Mouse (Mus musculus): Measurements from ENCODE around the gene Lclat1.

DNA sequence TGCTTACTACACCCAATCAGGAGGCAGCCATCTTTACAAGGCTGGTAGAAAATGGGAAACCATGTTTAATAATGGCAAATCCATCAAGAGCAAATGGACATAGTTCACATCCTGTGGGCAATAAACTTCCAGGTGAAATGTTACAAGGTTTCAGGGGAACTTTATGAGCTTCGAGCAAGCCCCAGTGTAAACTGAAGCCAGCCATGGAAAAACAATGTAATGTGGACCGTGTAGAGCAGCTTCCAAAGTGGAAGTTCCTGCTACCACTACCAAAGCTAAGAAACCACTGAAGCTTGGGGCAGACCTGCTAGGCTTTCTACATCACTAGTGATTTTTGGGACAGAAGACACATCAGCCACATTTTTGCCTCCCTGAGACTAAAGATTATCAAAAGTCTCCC is 44.5 kb upstream of the Lclat1 start:
- TF ChIP-seq GATA1 (IDR thresholded peaks at IDR 0.05; ENCODE audit: borderline replicate concordance, low read length) (no peak), FLI1 (IDR thresholded peaks at IDR 0.05; ENCODE audit: low read length) (no peak)
